Mouse (Mus musculus) stomach, embryonic 14.5 days (tissue): ENCODE results near the gene Mcoln2. TPM values are rescaled to one million over a fixed set of nuclear protein-coding genes. Genes with fewer than 3 reads are reported as not detected.

Experiments
- ATAC-seq: fragments of 200-750 bp; cut with Nextera tagmentation; 2 replicates; pipeline ENCODE4 v1.8.0; 2017; ENCODE audit warnings: low read depth, moderate TSS enrichment; ENCODE audit not compliant: insufficient number of reproducible peaks, insufficient read depth, low FRiP score
- H3K27ac ChIP-seq: fragments of 300-500 bp; sonication (generic); 2 replicates; pipeline ENCODE4 v1.5.1; 2014; ENCODE audit warnings: mild to moderate bottlenecking, low read length, moderate library complexity, mixed read lengths
- H3K27me3 ChIP-seq: fragments of 300-500 bp; sonication (generic); 2 replicates; pipeline ENCODE4 v1.6.1; 2014; ENCODE audit warnings: low read length, control low read depth, mixed read lengths; ENCODE audit not compliant: control insufficient read depth, insufficient read depth
- H3K36me3 ChIP-seq: fragments of 300-500 bp; sonication (generic); 2 replicates; pipeline ENCODE4 v1.6.1; 2014; ENCODE audit warnings: mild to moderate bottlenecking, control low read depth, low read length, moderate library complexity, mixed read lengths; ENCODE audit not compliant: control insufficient read depth, insufficient read depth
- H3K4me1 ChIP-seq: fragments of 300-500 bp; sonication (generic); 2 replicates; pipeline ENCODE4 v1.6.1; 2014; ENCODE audit warnings: low read length, control low read depth, mixed read lengths; ENCODE audit not compliant: control insufficient read depth, insufficient read depth
- H3K4me2 ChIP-seq: fragments of 300-500 bp; sonication (generic); replicated peaks from 2 replicates; pipeline ENCODE4 v1.6.1; 2014; ENCODE audit warnings: low read depth, low read length, control low read depth
- H3K4me3 ChIP-seq: fragments of 300-500 bp; sonication (generic); 2 replicates; pipeline ENCODE4 v1.5.1; 2014; ENCODE audit warnings: low read depth, low read length, control low read depth
- H3K9ac ChIP-seq: fragments of 300-500 bp; sonication (generic); replicated peaks from 2 replicates; pipeline ENCODE4 v1.6.1; 2014; ENCODE audit warnings: low read depth, mild to moderate bottlenecking, control low read depth, low read length, moderate library complexity, mixed read lengths
- H3K9me3 ChIP-seq: fragments of 300-500 bp; sonication (generic); 2 replicates; pipeline ENCODE4 v1.6.1; 2016; ENCODE audit warnings: low read depth, low read length, control low read depth; ENCODE audit not compliant: control insufficient read depth
- WGBS: fragments of 180-500 bp; shearing (Covaris S2); extraction: QIAGEN DNeasy Blood & Tissue Kit; methylation state at CpG from one replicate; pipeline ENCODE4 v1.1.7; 2014; 5-methylcytosine and 5-hydroxymethylcytosine counted together
- polyA plus RNA-seq: library from polyadenylated mRNA; unstranded; fragments of >200 nt; fragmentation: Nextera tagmentation; extraction: Ambion mirVana; gene quantifications from 2 replicates; pipeline ENCODE4 v1.2.1, GENCODE M21; 2014

Gene Mcoln2
- polyA plus RNA-seq, 1 experiment from 2014 or later: 1.4 TPM

- H3K9me3 ChIP-seq: no peaks in the 10 kb centered on the region
- H3K4me1 ChIP-seq: no peaks in the 10 kb centered on the region
- H3K27me3 ChIP-seq: no peaks in the 10 kb centered on the region
- H3K9ac ChIP-seq: no peak overlapping the region
- peak; percentile 66; the same call in 1 of the 2 replicates for ATAC-seq
- no peaks in the 10 kb centered on the region for H3K36me3 ChIP-seq
- WGBS: 20% methylated on average over 13 of the region's 13 CpGs
- no peak overlapping the region for H3K4me3 ChIP-seq
- H3K4me2 ChIP-seq: no peak overlapping the region
- H3K27ac ChIP-seq: no peak overlapping the region
Measured at GRCm38 (mm10) chr3:146184992-146185657, 35.5 kb downstream of the Mcoln2 start.

DNA sequence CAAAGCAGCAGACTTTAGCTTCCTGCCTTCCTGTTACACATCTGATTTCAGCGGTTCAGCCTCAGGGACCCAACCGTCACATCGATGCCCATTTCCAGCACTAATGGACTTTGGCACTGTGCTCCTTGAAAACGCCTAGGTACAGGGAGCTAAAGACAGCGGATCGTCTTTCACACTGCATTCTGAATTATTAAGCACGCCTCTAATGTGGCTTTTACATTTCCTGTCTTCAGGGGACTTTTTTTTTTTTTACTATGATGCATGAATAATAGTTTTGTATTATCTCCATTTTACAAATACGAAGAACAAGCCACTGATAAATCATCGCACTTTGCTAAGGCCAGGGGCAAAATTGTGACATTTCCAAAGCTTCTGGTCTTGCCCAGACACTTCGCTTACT, 36.4 kb downstream of the Mcoln2 start:
- Histone ChIP-seq H3K27ac (no peak overlapping the region), H3K4me3 (no peak overlapping the region), H3K36me3 (no peaks in the 10 kb centered on the region), H3K4me1 (no peaks in the 10 kb centered on the region), H3K27me3 (no peaks in the 10 kb centered on the region), H3K4me2 (no peak overlapping the region), H3K9ac (no peak overlapping the region), H3K9me3 (no peaks in the 10 kb centered on the region)
- ATAC-seq: no peak
- WGBS: 75% methylated on average over 10 of the region's 10 CpGs

DNA sequence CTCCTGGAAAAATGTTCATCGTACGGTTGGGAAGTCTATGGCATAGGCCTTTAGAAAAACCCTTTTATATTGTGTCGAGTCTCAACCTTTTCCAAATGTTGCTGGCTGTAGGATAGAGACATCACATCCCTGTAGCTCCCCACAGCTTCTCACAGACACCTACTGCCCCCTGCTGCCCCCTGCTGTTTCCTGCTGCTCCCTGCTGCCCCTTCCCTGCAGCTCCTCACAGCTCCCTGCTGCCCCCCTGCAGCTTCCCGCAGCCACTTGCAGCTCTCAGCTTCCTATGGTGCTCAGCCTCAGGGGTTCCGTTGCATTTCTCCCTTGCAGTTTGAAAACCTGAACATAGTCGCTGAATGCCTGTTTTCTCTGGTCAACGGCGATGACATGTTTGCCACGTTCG, 40.3 kb downstream of the Mcoln2 start:
- H3K27me3 ChIP-seq: no peaks in the 10 kb centered on the region
- no peak overlapping the region for H3K9ac ChIP-seq
- H3K27ac ChIP-seq: no peak overlapping the region
- no peaks in the 10 kb centered on the region for H3K9me3 ChIP-seq
- WGBS: 73% methylated on average over 10 of the region's 10 CpGs
- no peak overlapping the region for H3K4me3 ChIP-seq
- H3K36me3 ChIP-seq: no peaks in the 10 kb centered on the region
- no peak overlapping the region for H3K4me2 ChIP-seq
- no peaks in the 10 kb centered on the region for H3K4me1 ChIP-seq
- no peak for ATAC-seq

- 81% methylated on average over 1 of the region's 1 CpGs for WGBS
- H3K4me1 ChIP-seq: no peaks in the 10 kb centered on the region
- H3K27me3 ChIP-seq: no peaks in the 10 kb centered on the region
- no peak overlapping the region for H3K9ac ChIP-seq
- H3K4me2 ChIP-seq: no peak overlapping the region
- H3K9me3 ChIP-seq: no peaks in the 10 kb centered on the region
- no peak overlapping the region for H3K27ac ChIP-seq
- ATAC-seq: no peak
- H3K4me3 ChIP-seq: no peak overlapping the region
- no peaks in the 10 kb centered on the region for H3K36me3 ChIP-seq
Measured at GRCm38 (mm10) chr3:146192507-146192906, 42.9 kb downstream of the Mcoln2 start.

GRCm38 (mm10) chr3:146195153-146195552, 45.5 kb downstream of the Mcoln2 start:
- H3K4me3 ChIP-seq: no peak overlapping the region
- H3K4me1 ChIP-seq: no peaks in the 10 kb centered on the region
- H3K9me3 ChIP-seq: no peaks in the 10 kb centered on the region
- H3K36me3 ChIP-seq: no peaks in the 10 kb centered on the region
- no peaks in the 10 kb centered on the region for H3K27me3 ChIP-seq
- no peak overlapping the region for H3K9ac ChIP-seq
- ATAC-seq: no peak
- WGBS: 82% methylated on average over 5 of the region's 5 CpGs
- H3K27ac ChIP-seq: no peak overlapping the region
- no peak overlapping the region for H3K4me2 ChIP-seq

GRCm38 (mm10) chr3:146196301-146196700, 46.7 kb downstream of the Mcoln2 start:
- Histone ChIP-seq H3K27ac (no peak overlapping the region), H3K9me3 (no peaks in the 10 kb centered on the region), H3K36me3 (no peaks in the 10 kb centered on the region), H3K27me3 (no peaks in the 10 kb centered on the region), H3K4me2 (no peak overlapping the region), H3K4me3 (no peak overlapping the region), H3K4me1 (no peaks in the 10 kb centered on the region), H3K9ac (no peak overlapping the region)
- 57% methylated on average over 6 of the region's 6 CpGs for WGBS
- no peak for ATAC-seq

DNA sequence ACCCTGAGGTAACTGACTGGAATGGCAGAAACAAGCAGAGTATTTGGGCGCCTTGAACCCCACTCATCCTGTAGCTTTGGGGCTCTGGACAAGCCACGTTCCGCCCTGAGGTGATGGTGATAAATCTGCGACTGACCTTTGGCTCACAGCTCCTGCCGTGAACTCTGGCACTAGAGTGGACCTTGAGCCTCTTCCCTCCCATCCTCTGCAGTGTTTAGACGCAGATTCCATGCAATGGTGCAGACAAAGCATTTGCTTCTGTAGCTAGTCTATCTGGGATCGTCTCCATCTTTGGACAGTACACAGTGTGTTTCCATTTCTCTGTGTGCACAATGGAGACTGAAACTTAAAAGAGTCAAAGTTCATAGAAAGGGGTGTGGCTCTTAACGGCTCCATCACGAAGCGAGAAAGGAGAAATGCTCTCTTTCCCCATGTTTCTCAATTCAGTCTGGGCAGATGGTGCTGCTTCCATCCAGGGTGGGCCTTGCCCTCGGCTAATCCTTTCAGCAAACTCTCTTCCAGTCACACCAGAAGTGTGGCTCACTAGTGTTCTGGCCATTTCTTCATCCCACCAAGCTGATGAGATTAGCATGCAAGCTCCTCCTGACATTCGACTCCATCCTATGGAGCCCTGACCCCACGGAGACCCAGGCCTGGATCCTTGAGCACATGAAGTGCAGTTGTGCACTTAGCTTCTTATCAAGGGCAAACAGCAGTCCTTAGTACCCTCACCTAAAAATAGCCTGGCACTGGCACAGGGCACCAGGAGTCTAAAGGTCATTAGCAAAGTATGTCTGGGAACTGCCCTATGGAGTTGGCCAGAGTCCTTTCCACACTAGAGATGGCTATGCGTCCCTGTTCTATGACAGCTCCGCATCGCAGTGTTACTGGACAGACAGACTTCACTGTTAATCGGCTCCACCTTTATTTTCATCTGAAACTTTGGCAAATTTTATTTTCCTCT, 47.4 kb downstream of the Mcoln2 start:
- Histone ChIP-seq H3K9ac (no peak overlapping the region), H3K4me2 (no peak overlapping the region), H3K9me3 (no peaks in the 10 kb centered on the region), H3K4me1 (no peaks in the 10 kb centered on the region), H3K27ac (no peak overlapping the region), H3K4me3 (no peak overlapping the region), H3K27me3 (no peaks in the 10 kb centered on the region), H3K36me3 (no peaks in the 10 kb centered on the region)
- WGBS: 67% methylated on average over 17 of the region's 17 CpGs
- no peak for ATAC-seq

- H3K27ac ChIP-seq: no peak overlapping the region
- no peak overlapping the region for H3K4me3 ChIP-seq
- H3K27me3 ChIP-seq: no peaks in the 10 kb centered on the region
- no peak overlapping the region for H3K9ac ChIP-seq
- no peaks in the 10 kb centered on the region for H3K4me1 ChIP-seq
- 81% methylated on average over 12 of the region's 12 CpGs for WGBS
- ATAC-seq: no peak
- H3K9me3 ChIP-seq: no peaks in the 10 kb centered on the region
- H3K36me3 ChIP-seq: no peaks in the 10 kb centered on the region
- no peak overlapping the region for H3K4me2 ChIP-seq
Measured at GRCm38 (mm10) chr3:146197785-146198184, 48.2 kb downstream of the Mcoln2 start.
